Mouse (Mus musculus): ENCODE measurements around the gene Anp32e. TPM values are rescaled to one million over a fixed set of nuclear protein-coding genes. Genes with fewer than 3 reads are reported as not detected.
"Not testable (repeated sequence)": the region's sequence is repeated elsewhere in the genome, so short reads cannot be mapped to it uniquely, and the experiment has no call there.

The Anp32e gene
- polyA plus RNA-seq, 1 experiment from 2014 or later, result 37.1 TPM

DNA sequence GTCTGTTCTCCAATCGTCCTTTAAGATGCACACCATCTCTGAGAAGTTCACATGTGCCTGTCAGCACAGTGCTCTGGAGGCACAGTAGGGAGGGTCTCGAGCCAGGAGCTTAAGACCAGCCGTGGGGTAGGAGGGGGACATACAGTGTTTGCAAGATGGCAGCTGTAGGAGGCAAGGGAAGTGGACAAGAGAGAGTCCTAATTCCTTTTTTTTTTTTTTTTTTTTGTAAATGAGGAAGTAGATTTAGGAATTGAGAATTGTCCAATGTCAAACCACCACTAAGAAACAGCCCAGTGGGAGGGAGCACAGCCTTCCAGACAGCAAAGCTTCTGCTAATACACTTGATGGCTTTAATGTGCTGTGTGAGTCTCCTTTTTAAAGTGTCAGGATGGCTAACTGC lies 48.0 kb downstream of the Anp32e start:
- 69% methylated on average over 3 of the region's 3 CpGs for WGBS
- Histone ChIP-seq H3K27me3 (ENCODE audit: control insufficient read depth, insufficient read depth, low read length) (no peaks in the 10 kb centered on the region), H3K36me3 (replicated peaks; ENCODE audit: control insufficient read depth, insufficient read depth) (no peaks in the 10 kb centered on the region), H3K4me2 (replicated peaks) (no peak overlapping the region), H3K9ac (no peak overlapping the region), H3K4me3 (replicated peaks; ENCODE audit: low read length) (no peak overlapping the region), H3K27ac (no peak overlapping the region), H3K9me3 (ENCODE audit: control insufficient read depth, low read length) (no peaks in the 10 kb centered on the region), H3K4me1 (replicated peaks; ENCODE audit: control insufficient read depth, insufficient read depth, low read length) (peaks cover 18% of the 10 kb centered on the region; the same call in 1 of the 2 replicates)
- no peak for DNase-seq (ENCODE audit: low spot score)
- no peak for ATAC-seq (ENCODE audit: low FRiP score)

DNA sequence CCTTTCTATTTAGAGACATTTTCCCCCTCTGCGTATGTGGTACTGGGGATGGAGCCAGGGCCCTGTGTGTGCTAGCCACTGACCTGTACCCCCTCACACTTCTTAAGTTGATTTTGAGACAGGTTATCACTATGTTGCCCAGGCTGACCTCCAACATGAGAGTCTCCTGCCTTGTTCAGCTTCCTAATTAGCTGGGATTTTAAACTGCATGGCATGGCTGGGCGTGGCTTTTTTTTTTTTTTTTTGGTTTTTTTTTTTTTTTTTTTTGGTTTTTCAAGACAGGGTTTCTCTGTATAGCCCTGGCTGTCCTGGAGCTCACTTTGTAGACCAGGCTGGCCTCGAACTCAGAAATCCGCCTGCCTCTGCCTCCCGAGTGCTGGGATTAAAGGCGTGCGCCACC lies 48.5 kb downstream of the Anp32e start:
- not testable (repeated sequence) for H3K27ac ChIP-seq; H3K36me3 ChIP-seq (replicated peaks; ENCODE audit: control insufficient read depth, insufficient read depth); H3K4me2 ChIP-seq (replicated peaks); ATAC-seq (ENCODE audit: low FRiP score); H3K27me3 ChIP-seq (ENCODE audit: control insufficient read depth, insufficient read depth, low read length); DNase-seq (ENCODE audit: low spot score); H3K9ac ChIP-seq; H3K9me3 ChIP-seq (ENCODE audit: control insufficient read depth, low read length); H3K4me3 ChIP-seq (replicated peaks; ENCODE audit: low read length)
- H3K4me1 ChIP-seq (replicated peaks; ENCODE audit: control insufficient read depth, insufficient read depth, low read length), result peaks cover 16% of the 10 kb centered on the region; the same call in 1 of the 2 replicates
- 91% methylated on average over 6 of the region's 7 CpGs for WGBS

DNA sequence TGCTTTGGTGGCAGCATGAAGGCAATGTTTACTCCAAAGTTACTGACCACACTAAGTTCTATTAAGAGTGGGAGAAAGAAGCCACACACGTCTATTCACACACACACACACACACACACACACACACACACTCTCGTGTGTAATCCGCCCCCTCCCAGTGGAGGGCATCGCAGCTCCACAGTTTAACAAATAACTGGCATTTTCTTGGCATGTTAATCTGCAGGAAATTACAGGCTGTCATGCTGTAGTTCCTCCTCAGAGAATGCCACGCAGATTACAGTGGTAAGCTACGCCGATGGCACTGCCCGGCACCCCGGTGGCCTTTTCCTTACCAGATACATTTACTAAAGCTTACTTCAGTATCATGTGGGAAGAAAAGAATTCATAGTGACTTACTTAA lies 49.2 kb downstream of the Anp32e start:
- Histone ChIP-seq H3K4me2 (replicated peaks) (no peak overlapping the region), H3K9me3 (ENCODE audit: control insufficient read depth, low read length) (no peaks in the 10 kb centered on the region), H3K27me3 (ENCODE audit: control insufficient read depth, insufficient read depth, low read length) (no peaks in the 10 kb centered on the region), H3K27ac (no peak overlapping the region), H3K36me3 (replicated peaks; ENCODE audit: control insufficient read depth, insufficient read depth) (no peaks in the 10 kb centered on the region), H3K9ac (no peak overlapping the region), H3K4me1 (replicated peaks; ENCODE audit: control insufficient read depth, insufficient read depth, low read length) (peaks cover 9% of the 10 kb centered on the region; the same call in 1 of the 2 replicates), H3K4me3 (replicated peaks; ENCODE audit: low read length) (no peak overlapping the region)
- 72% methylated on average over 9 of the region's 9 CpGs for WGBS
- ATAC-seq (ENCODE audit: low FRiP score) (no peak), DNase-seq (ENCODE audit: low spot score) (no peak)

DNA sequence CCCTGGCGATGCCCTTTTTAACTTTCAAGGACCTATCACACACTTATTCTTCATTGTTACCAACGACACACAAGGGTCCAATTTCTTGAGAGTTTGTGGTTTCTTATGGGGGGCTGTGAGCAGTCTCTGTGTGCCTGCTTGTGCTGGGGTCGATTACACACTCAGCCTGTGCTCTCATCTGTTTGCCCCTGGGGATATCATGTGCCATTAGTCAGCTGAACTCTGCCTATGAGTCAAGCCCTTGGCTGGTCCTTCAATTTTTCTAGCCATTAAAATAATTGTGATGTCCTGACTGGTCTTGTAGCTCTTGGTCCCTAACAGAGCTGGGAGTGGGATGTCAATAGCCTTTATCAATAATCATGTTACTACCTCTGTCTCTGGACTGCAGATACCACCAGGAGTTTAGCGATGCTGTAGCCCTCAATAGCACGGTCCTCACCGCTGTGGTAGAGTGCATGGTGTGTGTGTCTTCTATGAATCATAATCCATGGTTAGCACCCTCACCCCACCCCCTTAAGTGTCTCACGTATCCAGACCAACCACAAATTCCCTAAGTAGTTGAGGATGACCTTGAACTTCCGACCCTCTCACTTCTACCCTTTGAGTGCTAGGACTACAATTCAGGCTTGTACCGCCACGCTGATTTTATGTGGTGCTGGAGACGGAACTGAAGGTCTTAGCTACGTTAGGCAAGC lies 51.4 kb downstream of the Anp32e start:
- H3K4me3 ChIP-seq (replicated peaks; ENCODE audit: low read length), result no peak overlapping the region
- H3K4me2 ChIP-seq (replicated peaks), result no peak overlapping the region
- peaks cover 10% of the 10 kb centered on the region for H3K4me1 ChIP-seq (replicated peaks; ENCODE audit: control insufficient read depth, insufficient read depth, low read length)
- H3K36me3 ChIP-seq (replicated peaks; ENCODE audit: control insufficient read depth, insufficient read depth), result no peaks in the 10 kb centered on the region
- H3K27me3 ChIP-seq (ENCODE audit: control insufficient read depth, insufficient read depth, low read length), result no peaks in the 10 kb centered on the region
- no peaks in the 10 kb centered on the region for H3K9me3 ChIP-seq (ENCODE audit: control insufficient read depth, low read length)
- ATAC-seq (ENCODE audit: low FRiP score) (no peak), DNase-seq (ENCODE audit: low spot score) (no peak)
- H3K9ac ChIP-seq, result no peak overlapping the region
- no peak overlapping the region for H3K27ac ChIP-seq
- 87% methylated on average over 12 of the region's 12 CpGs for WGBS

DNA sequence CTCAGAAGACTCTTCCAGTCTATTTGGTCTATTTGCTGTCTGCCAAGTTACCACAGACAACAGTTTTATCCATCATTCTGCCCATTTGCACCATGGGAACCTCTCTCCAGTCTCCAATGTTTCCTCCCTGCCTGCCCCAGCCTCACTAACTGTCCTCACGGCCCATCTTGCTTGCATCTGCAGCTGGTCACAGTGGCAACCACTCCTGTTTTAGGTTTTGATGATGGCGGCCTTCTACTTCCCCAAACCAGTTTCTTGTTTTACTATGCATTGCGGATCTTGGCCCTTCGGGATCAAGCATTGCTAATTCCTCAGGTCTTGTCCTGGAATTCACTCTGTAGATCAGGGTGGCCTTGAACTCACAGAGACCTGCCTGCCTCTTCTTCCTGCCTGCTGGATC lies 53.1 kb downstream of the Anp32e start:
- DNase-seq (ENCODE audit: low spot score), result no peak
- Histone ChIP-seq H3K27ac (no peak overlapping the region), H3K4me2 (replicated peaks) (no peak overlapping the region), H3K4me1 (replicated peaks; ENCODE audit: control insufficient read depth, insufficient read depth, low read length) (peaks cover 26% of the 10 kb centered on the region), H3K4me3 (replicated peaks; ENCODE audit: low read length) (no peak overlapping the region), H3K36me3 (replicated peaks; ENCODE audit: control insufficient read depth, insufficient read depth) (0 out of 2 replicates have a peak, but pooled peaks cover 3% of the 10 kb centered on the region), H3K9ac (no peak overlapping the region), H3K9me3 (ENCODE audit: control insufficient read depth, low read length) (no peaks in the 10 kb centered on the region), H3K27me3 (ENCODE audit: control insufficient read depth, insufficient read depth, low read length) (no peaks in the 10 kb centered on the region)
- 93% methylated on average over 4 of the region's 4 CpGs for WGBS
- no peak for ATAC-seq (ENCODE audit: low FRiP score)

DNA sequence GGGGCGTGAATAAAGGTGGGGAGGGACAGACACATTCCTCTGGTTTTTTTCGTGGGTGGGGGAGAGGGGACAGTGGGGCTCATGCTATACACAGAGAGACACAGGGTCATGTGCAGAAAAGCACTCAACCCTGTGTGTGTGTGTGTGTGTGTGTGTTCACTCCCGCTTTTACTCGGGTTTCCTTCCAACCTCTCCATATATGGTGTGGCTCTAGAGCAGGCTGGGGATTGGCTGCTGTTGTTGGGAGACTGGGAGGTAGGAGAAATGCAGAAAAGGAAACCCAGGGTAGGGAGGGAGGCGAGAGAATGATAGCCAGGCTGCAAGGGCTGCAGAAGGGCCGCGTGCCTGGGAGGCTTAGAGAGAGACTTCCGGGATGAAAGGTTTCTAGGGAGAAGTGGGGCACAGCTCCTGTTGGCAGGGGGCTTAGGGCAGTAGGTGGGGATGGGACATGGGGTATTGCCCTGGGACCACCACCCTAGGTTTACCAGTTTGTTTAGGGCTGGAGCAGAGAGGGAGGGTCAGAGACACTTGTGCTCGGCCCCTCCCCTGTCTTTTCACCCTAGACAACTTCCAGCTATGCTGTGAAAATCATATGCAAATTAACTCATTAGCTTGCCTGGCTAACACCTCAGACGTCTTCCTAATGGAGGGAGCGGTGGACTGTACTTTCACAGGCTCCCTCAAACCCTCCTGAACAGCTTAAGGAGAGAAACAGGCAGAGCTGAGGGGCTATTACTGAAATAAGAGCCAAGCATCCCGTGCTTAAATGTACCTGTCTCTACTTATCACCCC lies 56.4 kb downstream of the Anp32e start:
- H3K9me3 ChIP-seq (ENCODE audit: control insufficient read depth, low read length), result no peaks in the 10 kb centered on the region
- DNase-seq (ENCODE audit: low spot score), result peak; percentile 73
- H3K27ac ChIP-seq, result peak overlapping the region; percentile 94
- 0 out of 2 replicates have a peak overlapping the region, but pooled peaks have one; percentile 2 for H3K4me3 ChIP-seq (replicated peaks; ENCODE audit: low read length)
- H3K36me3 ChIP-seq (replicated peaks; ENCODE audit: control insufficient read depth, insufficient read depth), result peaks cover 34% of the 10 kb centered on the region
- H3K4me1 ChIP-seq (replicated peaks; ENCODE audit: control insufficient read depth, insufficient read depth, low read length), result peaks cover 26% of the 10 kb centered on the region
- peak overlapping the region; percentile 37 for H3K9ac ChIP-seq
- peak; percentile 93 for ATAC-seq (ENCODE audit: low FRiP score)
- peak overlapping the region; percentile 48 for H3K4me2 ChIP-seq (replicated peaks)
- no peaks in the 10 kb centered on the region for H3K27me3 ChIP-seq (ENCODE audit: control insufficient read depth, insufficient read depth, low read length)
- 4% methylated on average over 12 of the region's 12 CpGs for WGBS

DNA sequence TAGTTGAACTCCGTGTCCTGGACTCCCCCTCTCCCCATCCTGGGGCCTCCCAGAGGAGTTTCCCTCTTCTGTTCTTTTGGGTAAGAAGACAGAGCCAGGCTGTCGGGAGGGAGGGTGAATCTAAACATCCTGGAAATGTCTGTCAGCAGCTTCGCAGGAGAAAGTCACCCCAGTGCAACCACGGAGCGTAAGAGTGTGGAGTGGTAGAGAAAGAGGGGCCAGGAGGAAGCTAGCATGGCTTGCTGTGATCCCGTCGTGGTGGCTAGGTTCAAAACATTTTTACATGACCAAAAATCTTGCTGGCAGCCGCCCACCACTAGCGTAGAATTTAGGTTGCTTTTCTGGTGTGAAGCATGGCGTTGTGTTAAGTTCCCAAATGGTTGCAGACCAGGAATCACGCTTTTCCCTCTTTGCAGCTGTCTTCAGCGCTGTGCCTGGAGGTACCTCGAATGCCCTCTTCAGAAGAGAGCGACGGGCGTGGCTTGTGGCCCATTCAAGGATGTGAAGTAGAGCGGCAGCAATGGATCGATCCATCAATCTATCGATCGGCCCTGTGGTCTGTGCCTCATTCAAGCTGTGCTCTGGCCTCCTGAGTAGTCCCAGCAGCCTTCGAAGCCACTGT lies 57.1 kb downstream of the Anp32e start:
- 2% methylated on average over 21 of the region's 21 CpGs for WGBS
- H3K9ac ChIP-seq, result peak overlapping the region; percentile 37
- H3K4me1 ChIP-seq (replicated peaks; ENCODE audit: control insufficient read depth, insufficient read depth, low read length), result peaks cover 26% of the 10 kb centered on the region
- H3K4me3 ChIP-seq (replicated peaks; ENCODE audit: low read length), result peak overlapping the region; percentile 1; the same call in 1 of the 2 replicates
- H3K4me2 ChIP-seq (replicated peaks), result peak overlapping the region; percentile 48
- peak; percentile 5; the same call in 1 of the 2 replicates for ATAC-seq (ENCODE audit: low FRiP score)
- H3K36me3 ChIP-seq (replicated peaks; ENCODE audit: control insufficient read depth, insufficient read depth), result peaks cover 41% of the 10 kb centered on the region
- H3K9me3 ChIP-seq (ENCODE audit: control insufficient read depth, low read length), result no peaks in the 10 kb centered on the region
- peak; percentile 53 for DNase-seq (ENCODE audit: low spot score)
- H3K27me3 ChIP-seq (ENCODE audit: control insufficient read depth, insufficient read depth, low read length), result no peaks in the 10 kb centered on the region
- H3K27ac ChIP-seq, result peak overlapping the region; percentile 94

DNA sequence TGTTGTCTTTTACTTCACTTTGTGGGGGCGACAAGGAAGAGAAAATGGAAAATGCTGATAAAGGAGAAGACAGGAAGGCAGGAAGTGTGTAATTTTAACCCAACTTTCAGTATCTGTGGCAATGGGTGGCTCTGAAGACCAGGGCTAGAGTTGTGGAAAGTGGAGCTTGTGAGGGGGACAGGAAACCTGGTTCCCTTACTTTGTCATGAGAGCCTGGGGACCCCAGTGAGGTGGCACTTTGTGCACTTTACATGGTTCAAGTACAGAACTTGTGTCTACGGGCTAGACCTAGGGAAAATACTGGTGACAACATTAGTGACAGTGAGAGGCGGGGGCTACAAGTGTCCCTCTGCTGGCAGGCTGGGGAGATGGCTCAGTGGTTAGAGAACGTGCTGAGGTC lies 57.9 kb downstream of the Anp32e start:
- H3K27ac ChIP-seq, result no peak overlapping the region

More for the DNA sequence above, 57.9 kb downstream of the Anp32e start:
- Histone ChIP-seq H3K27me3 (ENCODE audit: control insufficient read depth, insufficient read depth, low read length) (no peaks in the 10 kb centered on the region), H3K9me3 (ENCODE audit: control insufficient read depth, low read length) (no peaks in the 10 kb centered on the region), H3K4me3 (replicated peaks; ENCODE audit: low read length) (no peak overlapping the region), H3K36me3 (replicated peaks; ENCODE audit: control insufficient read depth, insufficient read depth) (peaks cover 50% of the 10 kb centered on the region), H3K4me2 (replicated peaks) (no peak overlapping the region), H3K9ac (no peak overlapping the region), H3K4me1 (replicated peaks; ENCODE audit: control insufficient read depth, insufficient read depth, low read length) (peaks cover 27% of the 10 kb centered on the region)
- ATAC-seq (ENCODE audit: low FRiP score), result no peak
- no peak for DNase-seq (ENCODE audit: low spot score)
- 69% methylated on average over 4 of the region's 4 CpGs for WGBS

Data from hindbrain, embryonic 14.5 days (tissue).